Mouse (Mus musculus): Measurements from ENCODE around the gene Celf1.
A peak's percentile ranks its signal among the peaks of the same experiment; 100 is the strongest.
"Not testable (repeated sequence)": the region's sequence is repeated elsewhere in the genome, so short reads cannot be mapped to it uniquely, and the experiment has no call there.

Celf1 gene

DNA sequence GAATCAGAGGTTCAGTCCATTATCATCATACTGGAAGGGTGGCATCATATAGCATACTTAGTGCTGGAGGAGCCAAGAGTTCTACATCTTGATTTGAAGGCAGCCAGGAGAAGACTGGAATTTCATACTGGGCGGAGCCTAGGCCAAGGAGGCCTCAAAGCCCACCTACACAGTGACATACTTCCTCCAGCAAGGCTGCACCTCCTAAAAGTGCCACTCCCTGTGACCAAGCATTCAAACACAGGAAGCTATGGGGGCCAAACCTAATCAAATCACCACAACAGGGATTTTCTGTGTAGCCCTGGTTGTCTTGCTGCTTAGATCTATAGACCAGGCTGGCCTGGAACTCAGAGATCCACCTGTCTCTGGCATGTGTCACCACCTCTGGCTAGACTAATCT, 83.8 kb downstream of the Celf1 start:
- DNase-seq = no peak

DNA sequence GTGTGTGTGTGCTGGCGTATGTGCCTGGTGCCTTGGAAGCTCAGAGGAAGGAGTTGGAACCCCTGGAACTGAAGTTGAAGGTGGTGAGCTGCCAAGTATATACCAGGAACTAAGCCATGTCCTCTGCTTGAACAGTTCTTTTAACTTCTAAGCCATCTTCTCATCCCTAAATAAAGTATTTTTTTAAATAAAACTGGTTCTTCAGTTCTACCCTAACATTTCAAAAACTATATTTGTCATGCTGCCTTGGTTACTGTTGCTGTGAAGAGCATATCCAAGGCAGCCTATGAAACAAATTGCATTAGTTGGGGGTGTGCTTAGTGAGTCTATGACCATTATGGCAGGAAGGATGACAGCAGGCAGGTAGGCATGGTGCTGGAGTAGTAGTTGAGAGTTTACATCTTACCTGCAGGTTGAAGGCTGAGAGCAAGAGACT, 84.9 kb downstream of the Celf1 start:
- no peak for DNase-seq

DNA sequence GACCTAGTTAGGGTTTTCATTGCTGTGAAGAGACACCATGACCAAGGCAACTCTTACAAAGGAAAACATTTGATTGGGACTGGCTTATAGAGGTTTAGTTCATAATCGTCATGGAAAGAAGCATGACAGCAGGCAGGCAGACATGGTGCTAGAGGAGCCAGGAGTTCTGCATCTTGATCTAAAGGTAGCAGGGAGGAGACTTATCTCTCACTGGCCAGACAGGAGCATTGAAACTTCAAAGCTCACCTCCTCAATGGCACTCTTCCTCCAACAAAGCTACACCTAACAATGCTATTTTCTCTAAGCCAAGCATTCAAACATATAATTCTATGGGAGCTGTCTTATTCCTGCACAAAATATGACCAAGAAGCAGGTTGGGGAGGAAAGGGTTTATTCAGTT, 86.3 kb downstream of the Celf1 start:
- no peak for DNase-seq

DNA sequence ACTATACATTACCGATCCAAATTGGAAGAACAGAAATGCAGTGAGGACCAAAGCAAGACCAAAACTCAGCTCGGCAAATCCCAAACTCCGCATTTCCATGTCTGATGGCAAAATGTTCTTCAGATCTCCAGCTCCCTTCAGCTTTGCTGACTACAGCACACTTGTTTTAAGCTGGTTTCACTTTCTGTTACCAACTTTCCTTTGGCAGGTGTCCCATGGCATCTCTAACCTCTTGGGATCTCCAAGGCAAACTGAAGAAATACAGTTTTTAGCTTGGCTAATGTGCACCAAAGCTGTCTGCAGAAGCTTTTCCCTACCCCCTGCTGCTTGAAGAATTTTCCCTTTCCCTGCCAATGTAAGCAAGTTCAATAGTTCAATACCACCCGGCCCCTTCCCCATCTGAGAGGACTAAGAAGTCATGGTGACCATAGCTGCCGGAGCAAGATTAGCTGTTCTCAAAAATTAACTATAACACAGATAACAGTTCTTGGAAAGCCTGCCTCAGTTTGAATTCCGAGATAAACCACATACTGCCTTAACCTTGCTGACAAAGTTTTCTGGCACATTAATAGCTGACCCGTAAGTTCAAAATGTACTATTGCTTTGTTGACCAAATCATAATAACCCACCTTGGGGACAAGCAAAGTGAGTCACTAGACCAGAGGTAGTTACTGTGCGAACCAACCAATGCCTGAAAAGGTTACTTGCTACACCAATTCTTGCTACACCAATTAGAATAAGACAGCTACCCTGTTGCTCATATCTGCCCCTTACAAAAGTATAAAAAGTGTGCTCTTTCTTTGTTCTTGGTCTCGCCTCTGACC, 87.4 kb downstream of the Celf1 start:
- DNase-seq = no peak

DNA sequence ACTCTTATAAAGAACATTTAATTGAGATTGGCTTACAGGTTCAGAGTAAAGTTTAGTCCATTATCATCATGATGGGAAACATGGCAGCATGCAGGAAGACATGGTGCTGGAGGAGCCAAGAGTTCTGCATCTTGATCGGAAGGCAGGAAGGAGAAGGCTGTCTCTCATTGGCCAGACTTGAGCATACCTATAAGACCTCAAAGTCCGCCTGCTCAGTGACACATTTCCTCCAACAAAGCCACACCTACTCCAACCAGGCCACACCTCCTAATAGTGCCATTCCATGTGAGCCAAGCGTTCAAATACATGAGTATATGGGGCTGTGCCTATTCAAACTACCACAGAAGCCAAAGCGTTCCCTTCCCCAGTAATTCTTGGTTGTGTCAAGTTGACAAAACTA, 91.0 kb downstream of the Celf1 start:
- DNase-seq = no peak

DNA sequence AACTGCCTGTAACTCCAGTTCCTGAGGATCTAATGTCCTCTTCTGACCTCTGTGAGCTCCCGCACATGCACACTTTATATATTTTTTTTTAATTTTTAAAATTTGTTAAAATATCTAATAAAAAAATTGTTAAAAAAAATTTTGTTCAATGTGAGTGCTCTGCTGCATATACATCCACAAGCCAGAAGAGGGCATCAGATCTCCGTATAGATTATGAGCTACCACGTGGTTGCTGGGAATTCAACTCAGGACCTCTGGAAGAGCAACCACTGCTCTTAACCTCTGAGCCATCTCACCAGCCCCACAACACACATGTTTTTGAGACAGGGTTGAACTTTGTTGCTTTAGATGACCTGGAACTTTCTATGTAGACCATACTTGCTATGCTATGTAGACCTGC, 92.8 kb downstream of the Celf1 start:
- no peak for DNase-seq

DNA sequence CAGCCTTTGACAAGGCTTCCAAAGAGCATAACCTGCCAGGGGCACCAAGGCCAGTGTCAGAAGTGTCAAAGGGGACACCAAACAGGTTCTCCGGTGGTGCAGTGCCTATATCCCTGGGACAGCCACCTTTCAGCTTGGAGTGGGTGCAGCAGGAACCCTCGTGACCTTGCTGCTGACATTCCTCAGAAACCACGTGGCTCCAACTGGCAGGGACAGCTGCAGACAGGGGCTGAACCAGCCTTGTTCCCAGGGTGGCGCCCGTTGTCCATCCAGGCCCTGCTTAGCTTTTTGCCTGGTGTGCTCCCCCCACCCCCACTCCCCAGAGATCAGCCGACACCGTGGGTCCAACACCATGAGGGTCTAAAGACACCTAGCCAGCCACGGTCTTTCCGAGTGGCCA, 95.2 kb downstream of the Celf1 start, which contains the start of gene Rapsn:
TSS of gene Rapsn (plus strand) at position 236 of the 400 bp plus-strand sequence.
- DNase-seq = no peak

DNA sequence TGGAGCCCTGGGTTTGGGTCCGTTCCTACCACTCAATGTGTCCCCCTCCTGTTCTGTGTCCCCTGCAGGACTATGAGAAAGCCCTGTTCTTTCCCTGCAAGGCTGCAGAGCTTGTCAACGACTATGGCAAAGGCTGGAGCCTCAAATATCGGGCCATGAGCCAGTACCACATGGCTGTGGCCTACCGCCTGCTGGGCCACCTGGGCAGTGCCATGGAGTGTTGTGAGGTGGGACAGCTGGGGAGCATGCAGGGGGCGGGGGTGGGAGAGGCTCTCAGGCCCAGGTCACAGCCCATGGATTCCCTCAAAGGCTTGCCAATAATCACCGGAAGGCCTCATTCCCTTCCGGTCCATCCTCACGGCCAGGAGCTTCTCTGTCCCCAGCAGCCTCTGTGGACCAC, 101.6 kb downstream of the Celf1 start:
- no peak for DNase-seq

DNA sequence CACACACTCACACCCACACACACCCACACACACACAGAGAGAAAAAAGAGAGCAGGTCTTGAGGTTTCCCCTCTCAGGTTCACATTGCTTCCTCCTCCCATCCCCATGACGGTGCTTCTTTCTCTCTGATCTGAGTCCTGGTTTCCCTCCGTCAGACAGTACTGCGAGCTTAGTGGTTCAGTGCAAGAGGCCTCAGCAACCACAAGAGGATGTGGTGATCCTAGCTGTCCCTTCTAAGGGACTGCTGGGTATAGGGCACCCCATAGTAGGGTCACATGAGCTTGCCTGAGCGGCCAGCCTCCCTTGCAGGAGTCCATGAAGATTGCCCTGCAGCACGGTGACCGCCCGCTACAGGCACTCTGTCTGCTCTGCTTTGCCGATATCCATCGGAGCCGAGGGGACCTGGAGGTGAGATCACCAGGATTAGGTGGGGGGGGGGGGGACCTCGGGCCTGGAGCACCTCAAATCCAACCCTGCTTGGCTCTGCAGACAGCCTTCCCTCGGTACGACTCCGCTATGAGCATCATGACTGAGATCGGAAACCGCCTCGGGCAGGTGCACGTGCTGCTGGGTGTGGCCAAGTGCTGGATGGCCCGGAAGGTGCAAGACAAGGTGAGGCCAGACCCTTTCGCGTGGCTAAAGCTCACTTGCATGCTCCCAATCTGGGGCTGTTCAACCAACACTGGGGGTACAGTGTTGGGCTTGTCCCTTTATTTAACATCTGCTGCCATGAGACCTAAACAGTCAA, 102.6 kb downstream of the Celf1 start:
- no peak for DNase-seq

DNA sequence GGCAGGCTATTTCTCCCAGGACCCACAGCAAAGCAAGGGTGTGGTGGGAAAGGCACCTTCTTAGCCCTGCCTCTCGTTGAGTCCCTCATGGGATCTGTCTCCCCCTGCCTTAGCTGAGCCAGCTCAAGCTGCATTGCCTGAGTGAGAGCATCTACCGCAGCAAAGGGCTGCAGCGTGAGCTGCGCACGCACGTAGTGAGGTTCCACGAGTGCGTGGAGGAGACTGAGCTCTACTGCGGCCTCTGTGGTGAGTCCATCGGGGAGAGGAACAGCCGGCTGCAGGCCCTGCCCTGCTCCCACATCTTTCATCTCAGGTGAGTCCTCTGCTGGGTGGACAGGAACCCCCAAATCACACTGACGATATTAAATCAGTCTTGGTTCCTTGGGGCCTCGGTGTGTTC, 104.5 kb downstream of the Celf1 start:
- DNase-seq = no peak

DNA sequence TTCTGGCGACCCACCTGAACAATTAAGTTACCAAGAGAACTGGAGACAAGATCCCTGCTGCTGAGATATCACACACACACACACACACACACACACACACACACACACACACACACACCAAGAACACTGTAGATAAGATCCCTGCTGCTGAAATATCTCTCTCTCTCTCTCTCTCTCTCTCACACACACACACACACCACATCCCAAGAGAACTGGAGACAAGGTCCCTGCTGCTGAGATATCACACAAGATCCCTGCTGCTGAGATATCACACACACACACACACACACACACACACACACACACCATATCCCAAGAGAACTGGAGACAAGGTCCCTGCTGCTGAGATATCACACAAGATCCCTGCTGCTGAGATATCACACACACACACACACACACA, 105.6 kb downstream of the Celf1 start:
- not testable (repeated sequence) for DNase-seq

DNA sequence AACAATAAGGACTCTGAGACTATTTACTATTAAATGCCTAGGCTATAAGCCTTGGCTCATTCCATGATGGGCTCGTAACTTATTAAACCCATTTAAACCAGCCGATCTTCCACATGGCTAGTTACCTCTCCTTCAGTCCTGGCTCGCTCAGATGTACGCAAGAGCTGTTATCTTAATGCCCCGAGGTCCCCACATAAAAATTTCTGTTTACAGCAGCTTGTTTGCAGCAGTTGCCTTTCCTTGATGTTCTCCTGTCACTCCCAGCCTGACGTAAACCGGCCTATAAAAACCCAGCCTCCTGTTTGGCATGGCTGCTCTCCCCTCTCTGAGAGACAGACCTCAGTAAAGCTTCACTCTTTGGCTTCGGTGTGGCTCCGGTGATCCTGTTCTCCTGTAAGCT, 107.2 kb downstream of the Celf1 start:
- DNase-seq = no peak

DNA sequence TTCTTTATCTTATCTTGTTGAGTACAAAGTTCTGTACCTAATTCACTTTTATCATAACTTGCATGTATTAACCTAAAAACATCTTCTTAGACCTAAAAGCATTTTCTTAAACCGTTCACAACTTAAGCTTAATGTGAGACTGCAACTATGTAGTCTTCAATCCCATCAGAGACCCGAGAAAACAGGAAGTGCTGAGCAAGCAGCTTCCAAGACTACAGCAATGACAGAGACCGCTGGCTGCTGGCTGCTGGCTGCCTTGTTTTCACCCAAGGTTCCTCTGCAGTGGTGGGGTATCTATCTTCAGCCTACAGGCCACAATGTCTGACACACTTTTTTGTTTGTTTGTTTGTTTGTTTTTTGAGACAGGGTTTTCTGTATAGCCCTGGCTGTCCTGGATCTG, 111.7 kb downstream of the Celf1 start:
- no peak for DNase-seq

DNA sequence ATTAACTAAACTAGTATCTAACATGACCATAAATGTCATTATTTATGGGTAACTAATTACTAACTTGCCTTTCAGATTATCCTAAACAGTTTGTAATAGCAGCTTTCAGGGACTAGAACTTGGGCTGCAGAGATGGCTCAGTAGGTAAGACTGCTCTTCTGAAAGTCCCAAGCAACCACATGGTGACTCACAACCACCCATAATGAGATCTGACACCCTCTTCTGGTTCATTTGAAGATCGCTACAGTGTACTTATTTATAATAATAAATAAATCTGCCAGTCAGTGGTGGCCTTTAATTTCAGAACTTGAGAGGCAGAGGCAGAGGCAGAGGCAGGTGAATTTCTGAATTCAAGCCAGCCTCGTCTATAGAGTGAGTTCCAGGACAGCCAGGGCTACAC, 112.6 kb downstream of the Celf1 start:
- DNase-seq = no peak

DNA sequence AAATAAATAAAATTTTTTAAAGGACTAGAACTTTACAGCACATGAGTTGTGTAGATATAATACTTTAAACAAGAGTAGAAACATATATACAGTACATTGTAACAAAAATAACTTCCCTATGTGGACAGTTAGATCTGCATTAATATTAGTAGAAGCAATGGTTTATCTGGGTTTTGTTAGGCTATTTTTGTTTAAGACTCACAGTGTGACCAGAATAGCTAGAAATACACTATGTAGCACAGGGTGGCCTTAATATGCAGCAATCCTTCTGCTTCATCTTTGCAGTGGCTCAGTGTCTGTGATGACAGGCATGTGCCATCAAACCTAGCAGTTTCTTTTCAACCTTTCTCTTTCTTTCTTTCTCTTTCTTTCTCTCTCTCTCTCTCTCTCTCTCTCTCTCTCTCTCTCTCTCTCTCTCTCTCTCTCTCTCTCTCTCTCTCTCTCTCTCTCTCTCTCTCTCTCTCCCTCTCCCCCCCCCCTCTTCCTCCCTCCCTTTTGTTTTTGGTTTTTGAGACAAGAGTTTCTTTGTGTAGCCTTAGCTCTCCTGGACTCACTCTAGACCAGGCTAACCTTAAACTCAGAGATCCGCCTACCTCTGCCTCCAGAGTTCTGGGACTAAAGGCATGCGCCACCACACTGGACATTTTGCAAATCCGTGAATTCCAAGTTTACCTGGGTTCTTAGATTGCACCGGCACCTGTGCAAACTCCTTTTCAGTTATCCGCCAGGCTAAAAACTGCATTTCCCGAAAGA, 113.2 kb downstream of the Celf1 start:
- no peak for DNase-seq

DNA sequence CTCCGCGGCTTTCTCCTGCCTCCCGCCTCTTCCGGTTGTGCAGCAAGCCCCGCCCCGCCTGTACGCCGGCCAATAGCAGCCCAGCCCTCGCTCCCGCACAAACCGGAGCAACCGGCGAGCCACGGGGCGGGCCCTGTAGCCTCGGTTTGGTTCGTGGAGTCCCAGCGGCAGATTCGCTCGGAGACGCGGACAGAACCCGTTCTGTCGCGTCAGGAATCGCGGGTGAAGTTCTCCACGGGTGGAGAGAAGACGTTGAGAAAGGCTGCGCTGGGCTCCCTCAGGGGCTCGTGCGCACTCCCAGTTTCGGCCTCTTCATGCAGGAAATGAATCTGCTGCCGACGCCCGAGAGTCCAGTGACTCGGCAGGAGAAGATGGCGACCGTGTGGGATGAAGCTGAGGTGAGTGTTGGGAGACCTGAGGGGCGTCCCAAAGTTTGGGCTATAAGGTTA, 113.8 kb downstream of the Celf1 start, which contains the start of gene Psmc3:
TSS of gene Psmc3 (plus strand) at position 76 of the 449 bp plus-strand sequence.
- DNase-seq = peak; percentile 97

DNA sequence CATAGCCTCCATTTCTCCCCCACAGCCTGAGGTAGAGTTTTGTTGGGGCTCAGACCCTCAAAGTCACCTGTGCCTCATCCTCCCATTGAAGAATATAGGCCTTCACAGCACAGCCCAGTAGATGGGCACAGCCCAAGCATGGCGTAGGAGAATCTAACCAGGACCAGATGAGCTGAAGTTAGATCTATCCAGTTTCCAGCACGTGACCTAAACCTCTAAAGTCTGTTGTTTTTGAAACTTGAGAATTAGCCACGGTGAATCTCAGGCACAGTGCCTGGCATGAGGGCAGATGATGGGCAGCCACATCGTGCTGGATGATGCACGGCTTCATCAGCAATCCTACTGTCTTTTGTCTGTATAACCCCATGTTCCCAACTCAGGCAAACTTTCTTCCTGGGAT, 118.3 kb downstream of the Celf1 start:
- DNase-seq = no peak

DNA sequence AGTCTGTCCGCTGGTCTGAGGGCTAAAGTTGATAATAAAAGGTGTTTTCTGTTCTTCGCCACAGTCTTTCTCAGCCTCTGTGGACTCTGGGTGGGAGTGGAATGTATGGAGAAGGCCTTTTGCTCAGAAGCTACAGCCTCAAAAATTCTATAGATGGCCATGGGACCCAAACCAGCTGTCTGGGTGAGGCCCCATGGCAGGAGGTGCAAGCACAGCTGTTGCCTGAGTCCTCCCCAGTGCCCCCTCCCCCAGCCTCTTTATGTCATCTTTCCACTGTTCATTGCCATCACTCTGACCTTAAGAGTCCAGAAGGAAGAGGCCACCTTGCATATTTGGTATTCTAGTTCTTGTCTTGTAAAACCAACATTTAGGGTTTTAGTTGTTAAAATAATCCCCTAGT, 119.2 kb downstream of the Celf1 start:
- DNase-seq = no peak

DNA sequence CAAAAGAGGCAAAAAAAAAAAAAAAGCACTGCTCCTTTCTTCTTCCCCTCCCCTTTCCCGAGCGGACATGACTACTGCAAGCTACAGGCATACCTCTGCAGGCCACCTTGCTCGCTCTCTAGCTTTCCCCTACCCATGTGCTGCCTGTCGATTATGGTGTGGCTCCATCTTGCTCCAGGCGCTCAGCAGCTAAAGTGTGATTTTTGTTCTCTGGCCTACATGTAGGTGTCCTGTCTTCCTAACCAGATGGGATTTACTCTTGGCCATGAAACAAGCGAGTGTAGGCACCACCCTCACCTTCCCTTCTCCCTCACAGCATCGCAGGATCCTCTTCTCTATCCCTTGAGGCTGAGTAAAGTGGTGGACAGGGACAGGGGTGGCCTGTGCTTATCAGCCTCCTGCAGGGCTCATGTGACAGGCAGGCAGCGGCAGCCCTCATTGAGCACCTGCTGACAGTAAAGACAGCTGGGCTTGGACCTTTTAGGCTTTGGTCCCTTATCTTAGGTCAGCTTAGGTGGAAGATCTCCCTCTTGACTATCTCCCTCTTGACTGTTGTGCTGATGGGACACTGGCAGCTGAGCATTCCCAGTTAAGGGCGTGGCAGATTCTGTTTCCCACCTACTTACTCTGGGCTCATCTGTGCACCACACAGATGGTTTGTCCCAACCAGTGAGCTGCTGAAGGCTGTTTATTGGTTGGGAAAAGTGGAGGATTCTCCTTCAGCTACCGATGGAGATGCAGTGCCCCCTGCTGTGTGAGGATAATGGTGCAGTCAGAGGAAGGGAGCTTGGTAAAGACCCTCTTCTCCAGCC, 120.6 kb downstream of the Celf1 start:
- DNase-seq = no peak

DNA sequence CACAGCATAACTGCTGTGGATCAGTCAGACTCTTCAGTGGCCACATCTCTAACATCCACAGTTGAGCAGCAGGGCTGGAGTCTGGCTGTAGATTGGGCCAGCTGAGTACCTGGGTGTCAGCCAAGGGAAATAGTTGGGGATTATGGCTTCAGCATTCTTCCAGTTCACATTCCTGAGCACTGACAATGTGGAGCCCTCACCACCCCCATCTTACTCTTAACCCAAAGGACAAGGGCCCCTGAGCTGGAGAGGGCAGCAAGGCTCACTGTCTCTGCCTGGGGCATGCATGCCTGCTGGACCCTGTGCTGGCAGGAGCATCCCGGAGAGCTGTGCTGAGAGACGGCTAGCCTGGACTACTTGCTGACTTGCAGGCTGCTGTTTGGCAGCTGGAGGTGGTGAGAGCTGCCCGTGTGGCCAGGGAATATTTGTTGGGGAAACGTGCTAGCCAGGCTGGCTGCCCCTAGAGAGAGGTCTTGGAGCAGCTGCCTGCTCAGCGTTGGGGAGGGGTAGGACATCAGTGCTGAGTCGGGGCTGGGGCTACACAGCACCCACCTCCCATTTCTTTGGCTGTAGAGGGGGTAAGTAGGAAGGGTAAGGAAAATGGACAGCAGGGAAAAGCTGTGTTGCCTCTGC, 121.8 kb downstream of the Celf1 start:
- no peak for DNase-seq

DNA sequence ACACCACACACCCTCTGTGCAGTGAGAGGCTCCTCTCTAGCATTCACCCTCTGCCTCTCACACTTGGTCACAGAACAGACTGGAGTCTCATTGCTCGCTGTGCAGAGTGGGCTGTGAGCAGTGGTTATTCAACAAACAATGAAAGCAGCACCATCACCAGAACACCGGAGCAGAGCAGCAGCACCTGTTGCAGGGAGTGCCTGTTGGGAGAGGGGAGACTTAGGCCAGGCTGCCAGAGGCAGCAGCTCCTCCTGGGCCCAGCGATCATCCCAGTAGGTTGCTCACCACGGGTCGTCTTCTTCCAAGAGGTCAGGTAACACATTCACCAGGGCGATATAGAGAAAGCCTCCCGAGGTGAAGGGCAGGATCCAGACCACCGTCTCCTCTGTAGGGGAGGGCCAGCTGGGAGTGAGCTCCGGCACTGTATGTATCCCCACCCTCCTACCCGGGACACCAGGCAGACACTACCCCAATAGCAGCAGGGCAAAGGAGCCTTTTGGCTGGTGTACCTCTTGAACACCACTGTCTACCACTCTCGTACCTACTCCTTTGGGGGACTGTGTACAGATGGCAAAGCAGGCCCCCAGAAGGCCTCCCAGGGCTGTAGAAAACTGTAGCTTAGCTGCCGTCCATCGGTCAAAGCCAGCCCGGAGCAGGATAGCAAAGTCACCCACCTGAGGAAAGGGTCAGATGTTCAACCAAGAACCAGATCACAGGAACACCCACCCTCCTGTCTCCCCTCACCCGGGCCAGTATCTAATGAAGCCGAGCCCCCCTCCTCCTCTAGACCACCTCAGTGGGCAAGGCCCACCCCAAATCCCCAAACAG, 122.8 kb downstream of the Celf1 start:
- DNase-seq = no peak

Measured in cerebellum, adult 9-11 months (tissue).